ENCODE assay signal across 8 mouse cellular contexts in the genomic region with DNA sequence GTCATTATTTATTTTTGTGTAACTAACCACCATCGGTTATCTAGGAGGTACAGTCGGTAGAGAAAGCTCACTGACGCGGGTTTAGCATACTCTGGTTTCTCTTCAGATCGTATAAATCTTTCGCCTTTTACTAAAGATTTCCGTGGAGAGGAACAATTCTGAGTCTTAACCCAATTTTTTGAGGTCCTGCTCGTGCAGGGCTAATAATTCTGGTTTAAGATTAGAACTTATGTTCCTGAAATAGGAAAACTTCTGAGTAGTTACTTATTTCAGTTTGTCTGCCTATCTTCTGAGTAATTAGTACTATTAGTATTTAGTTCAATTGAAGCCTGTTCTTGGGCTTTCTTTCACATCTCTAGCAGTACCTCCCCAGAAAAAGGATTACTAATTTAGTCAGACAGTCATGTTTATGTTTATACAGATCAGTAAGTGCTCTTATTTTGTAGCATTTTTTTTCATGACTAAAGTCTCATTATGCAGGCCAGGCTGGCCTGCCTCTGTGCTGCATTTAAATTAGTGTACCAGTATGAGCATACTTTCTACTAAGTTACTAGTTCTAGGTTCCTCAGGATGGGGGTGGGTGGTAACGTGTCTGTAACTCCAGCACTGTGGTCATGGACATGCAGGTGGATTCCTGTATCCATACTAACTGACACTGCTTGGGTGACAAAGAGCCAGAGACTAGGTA. TPM values are rescaled to one million over a fixed set of nuclear protein-coding genes. Genes with fewer than 3 reads are reported as not detected.
A peak's percentile ranks its signal among the peaks of the same experiment; 100 is the strongest.
DNase-seq lines count a peak whose midpoint lies in the region; ATAC-seq and TF ChIP-seq lines count a peak whose summit lies in the region.

No protein-coding gene starts in this region.

- 0 out of 2 replicates have a peak, but pooled peaks cover 8% of the 10 kb centered on the region for H3K27me3 ChIP-seq in forebrain, embryonic 12.5 days
- H3K27me3 ChIP-seq in hindbrain, embryonic 16.5 days (replicated peaks; ENCODE audit: control insufficient read depth, insufficient read depth, low read length) = no peaks in the 10 kb centered on the region
- no peaks in the 10 kb centered on the region; the same call in 1 of the 2 replicates for H3K27me3 ChIP-seq in limb, embryonic 12.5 days
- peaks cover 4% of the 10 kb centered on the region; the same call in 1 of the 2 replicates for H3K27me3 ChIP-seq in midbrain, embryonic 13.5 days
- no peaks in the 10 kb centered on the region for H3K27me3 ChIP-seq in stomach, postnatal 0 days (ENCODE audit: control insufficient read depth, insufficient read depth, low read length)

- H3K4me1 ChIP-seq in bone marrow, adult 2 months (ENCODE audit: control insufficient read depth, insufficient read depth, low read length) = peaks cover 1% of the 10 kb centered on the region; the same call in 1 of the 2 replicates
- peaks cover 5% of the 10 kb centered on the region; the same call in 1 of the 2 replicates for H3K4me1 ChIP-seq in forebrain, embryonic 12.5 days
- H3K4me1 ChIP-seq in hindbrain, embryonic 16.5 days (ENCODE audit: control insufficient read depth, insufficient read depth, low read depth, low read length) = no peaks in the 10 kb centered on the region
- 0 out of 2 replicates have a peak, but pooled peaks cover 4% of the 10 kb centered on the region for H3K4me1 ChIP-seq in limb, embryonic 12.5 days (replicated peaks)
- H3K4me1 ChIP-seq in midbrain, embryonic 13.5 days (replicated peaks) = 0 out of 2 replicates have a peak, but pooled peaks cover 5% of the 10 kb centered on the region
- H3K4me1 ChIP-seq in stomach, postnatal 0 days (replicated peaks; ENCODE audit: control insufficient read depth, insufficient read depth) = no peaks in the 10 kb centered on the region

- TF ChIP-seq EP300 in stomach, postnatal 0 days (optimal IDR thresholded peaks at IDR 0.05) = peak; percentile 24

- peak; percentile 45; the same call in 1 of the 2 replicates for TF ChIP-seq POLR2A in bone marrow, adult 2 months (IDR thresholded peaks at IDR 0.05; ENCODE audit: borderline replicate concordance, control insufficient read depth, low read depth, low read length)

- peak overlapping the region; percentile 45 for H3K4me2 ChIP-seq in forebrain, embryonic 12.5 days
- H3K4me2 ChIP-seq in hindbrain, embryonic 16.5 days (ENCODE audit: low read length) = peak overlapping the region; percentile 55
- peak overlapping the region; percentile 50 for H3K4me2 ChIP-seq in limb, embryonic 12.5 days
- peak overlapping the region; percentile 32 for H3K4me2 ChIP-seq in midbrain, embryonic 13.5 days (replicated peaks)
- peak overlapping the region; percentile 57; the same call in 1 of the 2 replicates for H3K4me2 ChIP-seq in stomach, postnatal 0 days (replicated peaks; ENCODE audit: low read depth)

- WGBS in bone marrow, adult 2 months = under 1% methylated on average over 9 of the region's 9 CpGs
- WGBS in forebrain, embryonic 12.5 days = under 1% methylated on average over 9 of the region's 9 CpGs
- 0% methylated on average over 9 of the region's 9 CpGs for WGBS in hindbrain, embryonic 16.5 days
- under 1% methylated on average over 9 of the region's 9 CpGs for WGBS in limb, embryonic 12.5 days
- under 1% methylated on average over 9 of the region's 9 CpGs for WGBS in midbrain, embryonic 13.5 days
- WGBS in stomach, postnatal 0 days = 2% methylated on average over 9 of the region's 9 CpGs

- peak; percentile 59 for DNase-seq in gastrocnemius, adult 18-20 months (ENCODE audit: low spot score)
- DNase-seq in gastrocnemius, postnatal 10 days = no peak
- no peak for DNase-seq in stomach, postnatal 0 days (ENCODE audit: low spot score)

- ATAC-seq in forebrain, embryonic 12.5 days (ENCODE audit: low FRiP score) = peak; percentile 92
- ATAC-seq in hindbrain, embryonic 16.5 days = peak; percentile 92
- peak; percentile 89 for ATAC-seq in limb, embryonic 12.5 days (ENCODE audit: insufficient number of reproducible peaks, insufficient read depth, low FRiP score, low TSS enrichment, low read depth)
- ATAC-seq in midbrain, embryonic 13.5 days = peak; percentile 86
- ATAC-seq in stomach, postnatal 0 days (ENCODE audit: low FRiP score, low TSS enrichment) = peak; percentile 89

- no peak overlapping the region for H3K4me3 ChIP-seq in bone marrow, adult 2 months (replicated peaks; ENCODE audit: control insufficient read depth, low read depth, low read length)
- H3K4me3 ChIP-seq in forebrain, embryonic 12.5 days (replicated peaks) = peak overlapping the region; percentile 25; the same call in 1 of the 2 replicates
- H3K4me3 ChIP-seq in hindbrain, embryonic 16.5 days (ENCODE audit: low read length) = peak overlapping the region; percentile 30
- H3K4me3 ChIP-seq in limb, embryonic 12.5 days (replicated peaks) = peak overlapping the region; percentile 38
- H3K4me3 ChIP-seq in midbrain, embryonic 13.5 days (replicated peaks) = peak overlapping the region; percentile 22
- H3K4me3 ChIP-seq in stomach, postnatal 0 days (ENCODE audit: low read depth, low read length) = peak overlapping the region; percentile 39

- no peak for TF ChIP-seq CTCF in bone marrow, adult 2 months (IDR thresholded peaks at IDR 0.05; ENCODE audit: control insufficient read depth, insufficient read depth, low read length)
- TF ChIP-seq CTCF in stomach, postnatal 0 days (IDR thresholded peaks at IDR 0.05; ENCODE audit: low read depth) = no peak

- H3K36me3 ChIP-seq in forebrain, embryonic 12.5 days (replicated peaks) = no peaks in the 10 kb centered on the region
- H3K36me3 ChIP-seq in hindbrain, embryonic 16.5 days (ENCODE audit: control insufficient read depth, insufficient read depth, low read length) = no peaks in the 10 kb centered on the region
- no peaks in the 10 kb centered on the region for H3K36me3 ChIP-seq in limb, embryonic 12.5 days
- H3K36me3 ChIP-seq in midbrain, embryonic 13.5 days = no peaks in the 10 kb centered on the region
- no peaks in the 10 kb centered on the region for H3K36me3 ChIP-seq in stomach, postnatal 0 days (ENCODE audit: control insufficient read depth, insufficient read depth, low read length)

- no peaks in the 10 kb centered on the region for H3K9me3 ChIP-seq in forebrain, embryonic 12.5 days
- no peaks in the 10 kb centered on the region for H3K9me3 ChIP-seq in hindbrain, embryonic 16.5 days (ENCODE audit: control insufficient read depth, low read length)
- H3K9me3 ChIP-seq in limb, embryonic 12.5 days = no peaks in the 10 kb centered on the region
- H3K9me3 ChIP-seq in midbrain, embryonic 13.5 days = no peaks in the 10 kb centered on the region
- H3K9me3 ChIP-seq in stomach, postnatal 0 days (ENCODE audit: control insufficient read depth, low read length) = no peaks in the 10 kb centered on the region

- peak overlapping the region; percentile 40 for H3K9ac ChIP-seq in forebrain, embryonic 12.5 days
- peak overlapping the region; percentile 60 for H3K9ac ChIP-seq in hindbrain, embryonic 16.5 days (ENCODE audit: low read depth, low read length)
- peak overlapping the region; percentile 51 for H3K9ac ChIP-seq in limb, embryonic 12.5 days (replicated peaks)
- peak overlapping the region; percentile 63 for H3K9ac ChIP-seq in midbrain, embryonic 13.5 days (replicated peaks)
- peak overlapping the region; percentile 70 for H3K9ac ChIP-seq in stomach, postnatal 0 days (ENCODE audit: low read length)

- peak overlapping the region; percentile 18; the same call in 1 of the 2 replicates for H3K27ac ChIP-seq in bone marrow, adult 2 months (ENCODE audit: control insufficient read depth, insufficient read depth, low read depth, low read length, poor library complexity)
- peak overlapping the region; percentile 81 for H3K27ac ChIP-seq in forebrain, embryonic 12.5 days
- H3K27ac ChIP-seq in hindbrain, embryonic 16.5 days (ENCODE audit: low read depth, low read length) = peak overlapping the region; percentile 33
- peak overlapping the region; percentile 73 for H3K27ac ChIP-seq in limb, embryonic 12.5 days
- H3K27ac ChIP-seq in midbrain, embryonic 13.5 days = peak overlapping the region; percentile 74
- peak overlapping the region; percentile 82 for H3K27ac ChIP-seq in stomach, postnatal 0 days (replicated peaks)

RNA-seq across cellular contexts. Expression of gene Kif2c, which starts 7.6 kb away (rescaled TPM):
- total RNA-seq in gastrocnemius, adult 18-20 months (2021) = not detected
- total RNA-seq in gastrocnemius, postnatal 10 days (2021) = 1 to 10 TPM; 3.8 to 6.6 TPM
- polyA plus RNA-seq in bone marrow, adult 2 months (2011; ENCODE audit: insufficient read depth, insufficient read length, low replicate concordance, missing spikeins) = 18.5 and 33.6 TPM in 2 replicates
- polyA plus RNA-seq in forebrain, embryonic 12.5 days (2016; fragmentation: Nextera tagmentation; extraction: Ambion mirVana) = 97.4 and 101 TPM in 2 replicates
- polyA plus RNA-seq in hindbrain, embryonic 16.5 days (2015; fragmentation: Nextera tagmentation; extraction: Ambion mirVana) = 10.1 and 14.0 TPM in 2 replicates
- 106 and 108 TPM in 2 replicates for polyA plus RNA-seq in limb, embryonic 12.5 days (2016; fragmentation: Nextera tagmentation; extraction: Ambion mirVana)
- 29.1 and 29.2 TPM in 2 replicates for polyA plus RNA-seq in midbrain, embryonic 13.5 days (2015; fragmentation: Nextera tagmentation; extraction: Ambion mirVana)
- 7.9 and 11.5 TPM in 2 replicates for polyA plus RNA-seq in stomach, postnatal 0 days (2015; fragmentation: Nextera tagmentation; extraction: Ambion mirVana)

RNA-seq across cellular contexts. Expression of gene Rps8, which starts 34.0 kb away (rescaled TPM):
- 100 to 1,000 TPM; 498 to 543 TPM for total RNA-seq in gastrocnemius, adult 18-20 months (2021)
- total RNA-seq in gastrocnemius, postnatal 10 days (2021) = 1,000 to 10,000 TPM; 1,007 to 1,093 TPM
- 2,334 and 3,425 TPM in 2 replicates for polyA plus RNA-seq in bone marrow, adult 2 months (2011; ENCODE audit: insufficient read depth, insufficient read length, low replicate concordance, missing spikeins)
- 668 and 669 TPM in 2 replicates for polyA plus RNA-seq in forebrain, embryonic 12.5 days (2016; fragmentation: Nextera tagmentation; extraction: Ambion mirVana)
- polyA plus RNA-seq in hindbrain, embryonic 16.5 days (2015; fragmentation: Nextera tagmentation; extraction: Ambion mirVana) = 320 and 403 TPM in 2 replicates
- 892 and 981 TPM in 2 replicates for polyA plus RNA-seq in limb, embryonic 12.5 days (2016; fragmentation: Nextera tagmentation; extraction: Ambion mirVana)
- polyA plus RNA-seq in midbrain, embryonic 13.5 days (2015; fragmentation: Nextera tagmentation; extraction: Ambion mirVana) = 558 and 623 TPM in 2 replicates
- polyA plus RNA-seq in stomach, postnatal 0 days (2015; fragmentation: Nextera tagmentation; extraction: Ambion mirVana) = 752 and 809 TPM in 2 replicates

RNA-seq across cellular contexts. Expression of gene Plk3, which starts 56.2 kb away (rescaled TPM):
- total RNA-seq in gastrocnemius, adult 18-20 months (2021) = 1 to 10 TPM in 1 of 2 experiments, under 1 TPM in 1; 0.25 to 1.7 TPM
- 1 to 10 TPM; 1.8 to 2.6 TPM for total RNA-seq in gastrocnemius, postnatal 10 days (2021)
- polyA plus RNA-seq in bone marrow, adult 2 months (2011; ENCODE audit: insufficient read depth, insufficient read length, low replicate concordance, missing spikeins) = 3.1 and 7.8 TPM in 2 replicates
- polyA plus RNA-seq in forebrain, embryonic 12.5 days (2016; fragmentation: Nextera tagmentation; extraction: Ambion mirVana) = 17.7 and 23.1 TPM in 2 replicates
- polyA plus RNA-seq in hindbrain, embryonic 16.5 days (2015; fragmentation: Nextera tagmentation; extraction: Ambion mirVana) = 24.0 and 24.8 TPM in 2 replicates
- 2.5 and 2.7 TPM in 2 replicates for polyA plus RNA-seq in limb, embryonic 12.5 days (2016; fragmentation: Nextera tagmentation; extraction: Ambion mirVana)
- polyA plus RNA-seq in midbrain, embryonic 13.5 days (2015; fragmentation: Nextera tagmentation; extraction: Ambion mirVana) = 18.6 and 19.3 TPM in 2 replicates
- polyA plus RNA-seq in stomach, postnatal 0 days (2015; fragmentation: Nextera tagmentation; extraction: Ambion mirVana) = 18.1 and 18.7 TPM in 2 replicates

Comparison
In these comparisons a context has a peak if more than half of its experiments do, and no peak if none do; other contexts are left out.
1. H3K27ac ChIP-seq: peak in every context shown above with its lines; median percentile 82 in stomach, postnatal 0 days; 81 in forebrain, embryonic 12.5 days; 74 in midbrain, embryonic 13.5 days; 73 in limb, embryonic 12.5 days; 33 in hindbrain, embryonic 16.5 days; 18 in bone marrow, adult 2 months.